Mouse (Mus musculus): ENCODE measurements at regions not wholly inside any gene's neighbourhood (a gene's known extent, or its start where the extent isn't known, plus 50 kb on each side); places are given as distances from the start of the nearest gene placed in this dataset.

DNA sequence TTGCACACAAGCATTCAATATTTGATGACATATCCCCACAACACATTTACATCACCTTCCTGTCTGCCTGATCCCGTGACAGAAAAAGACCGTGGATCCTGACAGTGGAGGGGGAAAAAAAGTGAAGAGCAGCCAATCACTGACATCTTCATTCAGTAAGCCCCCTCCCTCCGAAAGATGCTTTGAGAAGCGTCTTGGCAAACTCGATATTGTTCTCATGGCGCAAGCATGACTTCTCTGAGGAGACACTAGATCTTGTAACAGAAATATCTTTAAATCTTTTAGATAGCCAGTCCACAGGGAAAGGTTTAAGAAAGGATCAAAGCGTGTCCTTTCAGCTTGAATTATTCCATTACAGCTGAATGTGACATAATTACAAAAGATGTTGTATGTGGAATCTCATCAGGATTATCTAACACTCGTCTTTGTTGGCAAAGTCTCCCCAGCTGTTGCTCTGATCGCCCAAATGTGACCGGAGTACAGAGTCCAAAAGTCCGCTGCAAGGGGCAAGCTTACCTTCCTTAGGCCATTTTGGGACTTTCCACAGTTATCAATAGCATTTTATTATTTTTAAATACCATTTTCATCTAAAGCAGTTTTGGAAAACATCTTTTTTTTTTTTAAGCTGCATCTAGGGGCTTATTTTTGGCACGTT, 95.8 kb upstream of the Pitx2 start:
- TF ChIP-seq GATA1 (IDR thresholded peaks at IDR 0.05; ENCODE audit: borderline replicate concordance, low read length) (no peak), FLI1 (IDR thresholded peaks at IDR 0.05; ENCODE audit: low read length) (no peak)

Data from megakaryocyte, embryonic 14.5 days (primary cell).